10 mouse cellular contexts compared by ENCODE assay signal in the genomic region with DNA sequence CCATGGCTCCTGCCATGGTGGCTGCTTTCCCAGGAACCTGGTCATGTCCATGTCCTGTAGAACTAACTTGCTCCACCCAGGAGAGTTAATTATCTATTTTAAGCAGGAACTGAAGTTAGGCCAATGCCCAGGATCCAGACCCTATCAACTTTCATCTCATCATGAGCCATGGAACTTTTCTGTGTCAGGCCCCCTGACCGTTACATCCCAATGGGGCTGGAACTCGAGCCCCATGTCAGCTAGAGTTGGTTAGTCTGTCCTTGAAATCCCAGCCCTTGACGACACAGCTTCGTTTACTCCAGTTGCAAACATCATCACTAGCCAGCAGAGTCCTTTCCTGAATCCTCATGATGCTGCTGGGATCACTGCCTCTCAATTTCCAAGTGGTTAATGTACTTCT.
"Had no signal": no experiment of that assay in that cellular context is flagged by ENCODE, and none has a peak within 500 bp of the region (broad histone marks: within the 10 kb centered on the region; RNA-seq: fewer than 3 reads in every experiment).

No protein-coding gene starts in this region.

- DNase-seq: lung, adult 18-20 months; lung, embryonic 14.5 days; lung, postnatal 10 days; lung, postnatal 4 days; midbrain, embryonic 14.5 days; right cerebral cortex, postnatal 14 days; spleen, adult 18-20 months; thymus, adult 18-20 months; thymus, postnatal 14 days; thymus, postnatal 36 days had no signal
